In the genomic region with DNA sequence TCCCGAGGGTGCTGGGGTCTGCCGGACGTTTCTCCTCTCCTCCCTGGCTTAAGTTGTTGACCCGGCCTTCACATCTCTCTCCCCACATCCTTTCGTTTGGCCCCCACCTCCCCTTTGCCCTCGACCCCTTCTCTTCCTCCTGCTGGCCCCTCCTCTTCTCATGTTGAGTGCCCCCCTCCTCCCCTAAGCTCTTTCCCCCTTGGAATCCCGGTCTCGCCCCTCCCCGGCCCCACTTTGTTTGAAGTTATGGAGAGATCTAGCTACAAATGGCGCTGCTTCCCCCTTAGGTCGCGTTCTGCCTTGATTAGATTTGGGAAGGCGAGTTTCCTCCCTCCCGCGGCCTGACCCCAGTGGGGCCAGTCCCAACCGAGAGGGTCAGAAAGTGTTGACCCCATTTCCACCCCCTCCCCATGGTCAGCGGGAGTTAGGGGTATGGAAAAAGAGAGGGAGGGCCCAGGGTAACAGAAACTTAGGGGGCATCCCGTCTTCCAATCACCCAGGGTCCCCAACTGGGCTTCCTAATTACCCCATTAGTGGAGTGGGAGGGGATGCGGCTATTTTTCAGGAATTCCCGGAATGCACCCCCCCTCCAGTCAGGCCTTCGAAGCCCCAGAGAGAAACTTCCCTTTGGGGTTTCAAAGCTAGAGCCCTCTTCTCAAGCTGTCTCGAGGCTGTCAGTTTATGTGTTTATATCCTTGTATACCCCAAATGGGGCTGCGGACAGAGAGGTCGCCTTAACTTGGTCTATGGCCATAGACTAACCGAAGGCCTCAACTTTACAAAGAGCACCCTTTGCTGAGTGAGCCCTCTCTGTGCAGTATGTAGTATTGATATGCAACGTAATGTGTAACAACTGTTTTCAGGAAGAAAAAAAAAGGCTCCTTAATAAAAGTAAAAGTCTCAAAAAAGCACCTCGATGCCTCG, we compare ENCODE assay signal across 13 mouse cellular contexts. TPM values are rescaled to one million over a fixed set of nuclear protein-coding genes. Genes with fewer than 3 reads are reported as not detected.
DNase-seq lines count a peak whose midpoint lies in the region; ATAC-seq and TF ChIP-seq lines count a peak whose summit lies in the region.
"Had no signal": no experiment of that assay in that cellular context is flagged by ENCODE, and none has a peak within 500 bp of the region (broad histone marks: within the 10 kb centered on the region; RNA-seq: fewer than 3 reads in every experiment).

No protein-coding gene starts in this region.

- TF ChIP-seq CTCF in E14TG2a.4 (conservative IDR thresholded peaks at IDR 0.05; ENCODE audit: low read length), result no peak

- H3K4me3 ChIP-seq in E14TG2a.4 (replicated peaks; ENCODE audit: low read length), result peak overlapping the region; percentile 50
- H3K4me3 ChIP-seq in hindbrain, embryonic 12.5 days, result peak overlapping the region; percentile 25
- peak overlapping the region; percentile 33 for H3K4me3 ChIP-seq in midbrain, embryonic 12.5 days
- H3K4me3 ChIP-seq: erythroblast, embryonic 14.5 days had no signal

- H3K9me3 ChIP-seq in E14TG2a.4 (ENCODE audit: low read length), result no peaks in the 10 kb centered on the region
- no peaks in the 10 kb centered on the region for H3K9me3 ChIP-seq in hindbrain, embryonic 12.5 days (replicated peaks)
- H3K9me3 ChIP-seq in midbrain, embryonic 12.5 days, result no peaks in the 10 kb centered on the region
- H3K9me3 ChIP-seq: lung, embryonic 15.5 days had no signal

- ATAC-seq in hindbrain, embryonic 12.5 days (ENCODE audit: low FRiP score), result no peak
- no peak for ATAC-seq in midbrain, embryonic 12.5 days (ENCODE audit: low FRiP score, low read depth)

- H3K9ac ChIP-seq in hindbrain, embryonic 12.5 days, result peak overlapping the region; percentile 6; the same call in 1 of the 2 replicates
- H3K9ac ChIP-seq in midbrain, embryonic 12.5 days (replicated peaks), result peak overlapping the region; percentile 64
- H3K9ac ChIP-seq: lung, embryonic 15.5 days had no signal

- peak overlapping the region; percentile 50 for H3K4me2 ChIP-seq in hindbrain, embryonic 12.5 days (replicated peaks)
- peak overlapping the region; percentile 61 for H3K4me2 ChIP-seq in midbrain, embryonic 12.5 days (replicated peaks)

- peaks cover 68% of the 10 kb centered on the region for H3K4me1 ChIP-seq in E14TG2a.4 (replicated peaks; ENCODE audit: low read depth, low read length)
- peaks cover 65% of the 10 kb centered on the region for H3K4me1 ChIP-seq in hindbrain, embryonic 12.5 days
- peaks cover 84% of the 10 kb centered on the region for H3K4me1 ChIP-seq in midbrain, embryonic 12.5 days

- H3K27ac ChIP-seq in hindbrain, embryonic 12.5 days, result peak overlapping the region; percentile 66
- peak overlapping the region; percentile 94 for H3K27ac ChIP-seq in midbrain, embryonic 12.5 days (replicated peaks)
- H3K27ac ChIP-seq: lung, embryonic 15.5 days had no signal

- 2% methylated on average over 28 of the region's 28 CpGs for WGBS in hindbrain, embryonic 12.5 days
- 1% methylated on average over 28 of the region's 28 CpGs for WGBS in midbrain, embryonic 12.5 days

- no peaks in the 10 kb centered on the region for H3K36me3 ChIP-seq in E14TG2a.4 (ENCODE audit: insufficient read depth, low read length)
- H3K36me3 ChIP-seq in hindbrain, embryonic 12.5 days, result no peaks in the 10 kb centered on the region
- H3K36me3 ChIP-seq in midbrain, embryonic 12.5 days, result no peaks in the 10 kb centered on the region
- H3K36me3 ChIP-seq: lung, embryonic 15.5 days had no signal

- peaks cover 98% of the 10 kb centered on the region for H3K27me3 ChIP-seq in E14TG2a.4 (ENCODE audit: insufficient read depth, low read length)
- H3K27me3 ChIP-seq in hindbrain, embryonic 12.5 days, result peaks cover 94% of the 10 kb centered on the region
- H3K27me3 ChIP-seq in midbrain, embryonic 12.5 days, result peaks cover 98% of the 10 kb centered on the region

- DNase-seq in R1 (ENCODE audit: low read depth, low spot score), result peak; percentile 33
- DNase-seq in testis, postnatal 10 days (ENCODE audit: low spot score), result no peak
- DNase-seq in kidney, adult 9 months, result no peak
- no peak for DNase-seq in cerebellum, adult 18-20 months
- no peak for DNase-seq in cerebellum, postnatal 10 days
- DNase-seq: gastrocnemius, postnatal 14 days had no signal

RNA-seq across cellular contexts. Expression of gene Pax7, which starts 10.9 kb away (rescaled TPM):
- polyA plus RNA-seq in hindbrain, embryonic 12.5 days (2016; fragmentation: Nextera tagmentation; extraction: Ambion mirVana), result 1.1 and 1.6 TPM in 2 replicates
- 4.4 and 5.7 TPM in 2 replicates for polyA plus RNA-seq in midbrain, embryonic 12.5 days (2016; fragmentation: Nextera tagmentation; extraction: Ambion mirVana)
- polyA plus RNA-seq: erythroblast, embryonic 14.5 days; heart, embryonic 14.5 days; intestine, embryonic 14.5 days had no signal
